ENCODE assay signal across 36 mouse cellular contexts in genomic region chr10:107229416-107229815, GRCm38 (mm10). TPM values are rescaled to one million over a fixed set of nuclear protein-coding genes. Genes with fewer than 3 reads are reported as not detected.
"Had no signal": no experiment of that assay in that cellular context is flagged by ENCODE, and none has a peak within 500 bp of the region (broad histone marks: within the 10 kb centered on the region; RNA-seq: fewer than 3 reads in every experiment).

No protein-coding gene starts in this region.

- H3K4me2 ChIP-seq: limb, embryonic 12.5 days; limb, embryonic 13.5 days; limb, embryonic 15.5 days; liver, embryonic 11.5 days; liver, embryonic 12.5 days; liver, embryonic 13.5 days; liver, embryonic 15.5 days; lung, embryonic 14.5 days; lung, embryonic 15.5 days; midbrain, embryonic 11.5 days; midbrain, embryonic 12.5 days; midbrain, embryonic 13.5 days; midbrain, embryonic 15.5 days had no signal

- H3K27ac ChIP-seq: left cerebral cortex, adult 2 months; limb, embryonic 10.5 days; limb, embryonic 12.5 days; limb, embryonic 13.5 days; limb, embryonic 15.5 days; liver, embryonic 12.5 days; liver, embryonic 13.5 days; liver, embryonic 14.5 days; liver, embryonic 15.5 days; lung, embryonic 15.5 days; macrophage; midbrain, embryonic 10.5 days; midbrain, embryonic 12.5 days; midbrain, embryonic 13.5 days; midbrain, embryonic 15.5 days had no signal

- H3K9ac ChIP-seq: limb, embryonic 12.5 days; limb, embryonic 13.5 days; limb, embryonic 15.5 days; liver, embryonic 12.5 days; liver, embryonic 13.5 days; liver, embryonic 14.5 days; liver, embryonic 15.5 days; liver, postnatal 0 days; lung, embryonic 14.5 days; lung, embryonic 15.5 days; midbrain, embryonic 12.5 days; midbrain, embryonic 13.5 days; midbrain, embryonic 15.5 days had no signal

- DNase-seq: left cerebral cortex, postnatal 4 days; liver; liver, embryonic 13.5 days; liver, postnatal 0 days; lung, adult 18-20 months; lung, adult 2 months; lung, embryonic 14.5 days; lung, postnatal 10 days; lung, postnatal 14 days; lung, postnatal 36 days; lung, postnatal 4 days; midbrain, embryonic 14.5 days had no signal

- H3K9me3 ChIP-seq: limb, embryonic 10.5 days; limb, embryonic 12.5 days; limb, embryonic 13.5 days; limb, embryonic 15.5 days; liver, embryonic 12.5 days; liver, embryonic 13.5 days; liver, embryonic 15.5 days; lung, embryonic 15.5 days; midbrain, embryonic 10.5 days; midbrain, embryonic 12.5 days; midbrain, embryonic 13.5 days; midbrain, embryonic 15.5 days had no signal

- H3K4me3 ChIP-seq: left cerebral cortex, adult 2 months; limb, embryonic 10.5 days; limb, embryonic 12.5 days; limb, embryonic 13.5 days; limb, embryonic 15.5 days; liver, embryonic 12.5 days; liver, embryonic 13.5 days; liver, embryonic 15.5 days; lung, embryonic 15.5 days; megakaryocyte, embryonic 14.5 days; midbrain, embryonic 10.5 days; midbrain, embryonic 12.5 days; midbrain, embryonic 13.5 days; midbrain, embryonic 15.5 days; myocyte had no signal

- H3K4me1 ChIP-seq: limb, embryonic 10.5 days; limb, embryonic 12.5 days; limb, embryonic 13.5 days; limb, embryonic 15.5 days; liver, embryonic 12.5 days; liver, embryonic 13.5 days; liver, embryonic 15.5 days; lung, embryonic 15.5 days; megakaryocyte, embryonic 14.5 days; midbrain, embryonic 10.5 days; midbrain, embryonic 12.5 days; midbrain, embryonic 13.5 days; midbrain, embryonic 15.5 days had no signal

- H3K36me3 ChIP-seq: limb, embryonic 10.5 days; limb, embryonic 12.5 days; limb, embryonic 13.5 days; limb, embryonic 15.5 days; liver, embryonic 12.5 days; liver, embryonic 13.5 days; liver, embryonic 15.5 days; lung, embryonic 15.5 days; midbrain, embryonic 10.5 days; midbrain, embryonic 12.5 days; midbrain, embryonic 13.5 days; midbrain, embryonic 15.5 days had no signal

- H3K27me3 ChIP-seq: limb, embryonic 12.5 days; limb, embryonic 13.5 days; limb, embryonic 15.5 days; liver, embryonic 12.5 days; liver, embryonic 13.5 days; liver, embryonic 15.5 days; lung, embryonic 15.5 days; megakaryocyte, embryonic 14.5 days; midbrain, embryonic 12.5 days; midbrain, embryonic 13.5 days; midbrain, embryonic 15.5 days had no signal

- ATAC-seq: liver, embryonic 12.5 days; liver, postnatal 0 days; lung, postnatal 0 days; midbrain, embryonic 13.5 days; midbrain, embryonic 15.5 days; midbrain, embryonic 16.5 days had no signal

RNA-seq across cellular contexts. Expression of gene Lin7a, which starts 42.1 kb away (rescaled TPM):
- total RNA-seq: megakaryocyte progenitor cell, adult 5-6 weeks; megakaryocyte, adult 5-6 weeks; megakaryocyte-erythroid progenitor cell, adult 5-6 weeks; monocyte, adult 5-6 weeks had no signal
- polyA plus RNA-seq: lung, adult 2 months; macrophage had no signal
